Mouse (Mus musculus) liver, adult (tissue): ENCODE measurements around the gene Spp2.

ENCODE experiments used
- GATA4 ChIP-seq: IDR thresholded peaks from 2 replicates; pipeline ENCODE4 v1.6.1; 2014; ENCODE audit warnings: mild to moderate bottlenecking, low read length; ENCODE audit not compliant: insufficient replicate concordance

Gene Spp2

GRCm38 (mm10) chr1:88406807-88407198 is at the start of gene Spp2:
Gene Spp2, plus strand, starts transcription at chr1:88406961.
- TF ChIP-seq GATA4 = no peak

DNA sequence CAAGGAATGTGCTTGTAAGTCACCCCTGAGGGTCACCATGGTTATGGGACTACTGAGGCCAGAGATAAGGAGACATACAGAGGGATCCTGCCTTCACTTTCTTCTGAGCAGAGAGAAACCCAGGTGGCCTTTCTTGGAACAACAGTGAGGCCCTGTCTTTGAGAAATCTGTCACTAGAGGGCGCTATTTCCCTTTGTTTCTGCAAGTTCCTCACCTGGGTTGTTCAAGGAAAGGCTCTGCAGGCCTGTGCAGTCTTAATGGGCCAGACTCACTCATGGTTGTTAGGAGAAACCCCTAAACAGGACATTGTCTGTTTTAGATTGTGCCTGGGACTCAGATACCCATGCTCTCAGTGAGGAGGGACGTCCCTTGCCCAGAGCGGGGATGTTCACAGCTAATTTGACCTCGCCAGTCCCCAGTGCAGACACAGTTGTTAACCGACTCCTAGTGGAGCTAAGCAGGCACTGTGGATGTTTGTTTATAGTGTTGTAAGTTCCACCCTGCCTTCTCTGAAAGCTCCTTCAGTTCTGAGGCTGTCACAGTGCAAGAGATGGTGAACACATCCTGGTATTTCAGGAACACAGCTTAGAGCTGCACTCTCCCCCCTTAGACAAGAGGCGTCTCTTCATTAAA is 49.2 kb upstream of the Spp2 start:
- TF ChIP-seq GATA4 = no peak

GRCm38 (mm10) chr1:88358102-88358654 is 48.6 kb upstream of the Spp2 start:
- no peak for TF ChIP-seq GATA4

GRCm38 (mm10) chr1:88361085-88361484 is 45.7 kb upstream of the Spp2 start:
- TF ChIP-seq GATA4 = no peak

GRCm38 (mm10) chr1:88366881-88367644 is 39.7 kb upstream of the Spp2 start:
- no peak for TF ChIP-seq GATA4

- no peak for TF ChIP-seq GATA4
Measured at GRCm38 (mm10) chr1:88378446-88378845, 28.3 kb upstream of the Spp2 start.

DNA sequence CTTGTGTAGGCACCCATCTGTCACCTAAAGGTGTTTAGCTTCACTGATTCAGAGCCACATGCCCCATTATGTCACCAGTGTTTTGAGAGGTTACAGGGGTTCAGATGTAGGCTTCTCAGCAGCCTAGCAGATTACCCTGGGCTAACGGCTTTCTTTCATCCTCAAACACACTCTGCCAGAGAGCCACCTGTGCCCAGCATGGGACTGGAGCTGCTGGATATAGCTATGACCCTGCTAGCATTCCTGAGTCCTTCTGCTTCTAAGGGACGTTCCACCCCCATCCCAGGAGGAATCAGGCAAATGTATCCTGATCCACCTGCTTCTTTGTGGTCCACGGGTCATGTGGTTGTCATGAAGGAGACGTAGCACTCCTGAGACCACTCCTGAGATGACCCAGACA is 15.1 kb upstream of the Spp2 start:
- no peak for TF ChIP-seq GATA4

GRCm38 (mm10) chr1:88393321-88393720 is 13.4 kb upstream of the Spp2 start:
- no peak for TF ChIP-seq GATA4

GRCm38 (mm10) chr1:88403378-88403777 is 3.4 kb upstream of the Spp2 start:
- no peak for TF ChIP-seq GATA4

GRCm38 (mm10) chr1:88406078-88406806 is 519 bp upstream of the Spp2 start:
- TF ChIP-seq GATA4 = no peak

GRCm38 (mm10) chr1:88408340-88408739 is 1.6 kb downstream of the Spp2 start:
- TF ChIP-seq GATA4 = no peak

DNA sequence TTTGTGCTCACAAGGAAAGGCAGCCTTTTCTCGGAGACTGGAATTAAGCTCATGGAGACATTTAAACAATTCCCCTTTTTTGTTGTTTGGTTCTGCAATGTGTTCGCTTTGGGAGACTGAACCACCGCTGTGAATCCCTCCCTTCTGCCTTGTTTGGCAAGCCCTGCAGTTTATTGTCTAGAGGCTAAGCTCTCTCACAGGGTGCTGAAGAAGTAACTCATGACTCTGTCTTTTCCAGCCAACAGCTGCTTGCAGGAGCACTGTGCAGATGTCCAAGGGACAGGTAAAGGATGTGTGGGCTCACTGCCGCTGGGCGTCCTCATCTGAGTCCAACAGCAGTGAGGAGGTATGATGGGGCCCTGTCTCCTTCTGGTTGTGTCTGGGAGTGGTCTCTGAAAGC is 5.3 kb downstream of the Spp2 start:
- TF ChIP-seq GATA4 = no peak

DNA sequence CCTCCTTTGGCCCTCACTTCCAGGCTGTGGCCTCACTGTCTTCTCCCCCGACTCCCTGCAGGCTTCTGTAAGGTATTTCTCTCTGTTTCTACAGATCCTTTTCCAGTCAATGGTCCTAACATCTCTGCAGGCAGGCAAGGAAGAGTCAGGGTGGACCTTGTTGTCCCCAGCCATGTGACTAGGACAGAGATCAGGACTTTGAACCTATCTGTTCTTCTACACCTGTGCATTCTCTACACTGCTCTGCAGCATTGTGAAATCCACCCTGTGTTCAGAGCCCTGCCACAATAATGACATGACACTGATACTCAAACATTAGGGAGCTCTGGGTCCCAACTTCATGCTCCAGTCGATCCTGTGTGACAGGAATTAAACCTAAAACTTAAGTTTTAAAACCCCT is 12.2 kb downstream of the Spp2 start:
- TF ChIP-seq GATA4 = no peak

- TF ChIP-seq GATA4 = no peak
Measured at GRCm38 (mm10) chr1:88422045-88422444, 15.3 kb downstream of the Spp2 start.

DNA sequence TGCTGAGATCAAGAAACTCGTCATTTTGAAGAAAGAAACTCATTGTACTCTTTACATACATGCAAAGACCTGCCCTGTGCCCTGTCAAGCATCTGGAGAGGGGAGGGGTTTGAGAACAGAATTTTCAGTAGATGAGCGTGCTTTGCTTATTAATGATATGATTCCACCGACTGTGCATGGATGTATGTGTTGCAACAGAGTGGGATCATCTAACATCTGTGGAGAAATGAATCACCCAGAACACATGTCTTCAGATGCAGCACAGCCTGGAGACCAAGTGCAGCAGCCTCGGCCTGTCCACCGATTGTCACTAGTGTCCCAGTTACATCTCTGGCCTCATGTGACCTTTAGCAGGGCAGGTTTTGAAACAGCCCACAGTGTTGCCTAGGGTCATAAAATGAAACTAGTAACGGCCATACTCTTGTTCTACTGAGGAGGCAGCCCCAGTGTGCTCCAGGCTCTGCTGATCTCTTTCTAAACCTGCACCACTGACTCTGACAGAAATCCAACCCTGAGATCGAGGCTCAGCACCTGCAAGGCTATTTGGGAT is 16.2 kb downstream of the Spp2 start:
- TF ChIP-seq GATA4 = no peak
